Mouse (Mus musculus): Measurements from ENCODE around the gene Igsf3. TPM values are rescaled to one million over a fixed set of nuclear protein-coding genes. Genes with fewer than 3 reads are reported as not detected.

The Igsf3 gene
- total and polyA plus RNA-seq, 3 experiments: 0.54 to 1.0 (median 0.59) TPM

- no peak for TF ChIP-seq KAT2A (IDR thresholded peaks at IDR 0.05; ENCODE audit: insufficient replicate concordance, low read length)
- TF ChIP-seq RCOR1 (conservative IDR thresholded peaks at IDR 0.05; ENCODE audit: low read depth, low read length): no peak
- no peak for TF ChIP-seq MEF2A (IDR thresholded peaks at IDR 0.05; ENCODE audit: borderline replicate concordance, low read depth, low read length)
- TF ChIP-seq HCFC1 (IDR thresholded peaks at IDR 0.05; ENCODE audit: low read depth, low read length): no peak
Measured at GRCm38 (mm10) chr3:101462294-101462693, 85.4 kb downstream of the Igsf3 start (continued).

GRCm38 (mm10) chr3:101463491-101463890, 86.6 kb downstream of the Igsf3 start:
- no peak overlapping the region for H3K9ac ChIP-seq (ENCODE audit: insufficient read depth, low read depth)
- no peaks in the 10 kb centered on the region for H3K36me3 ChIP-seq (replicated peaks in 1 of 2; ENCODE audit: control insufficient read depth in 1 of 2, insufficient read depth in 1 of 2, low read length in 1 of 2)
- H3K27me3 ChIP-seq (replicated peaks): peaks cover 2% of the 10 kb centered on the region
- TF ChIP-seq UBTF (IDR thresholded peaks at IDR 0.05; ENCODE audit: low read depth, low read length) (no peak), CTCF (conservative IDR thresholded peaks at IDR 0.05 in 1 of 2, IDR thresholded peaks at IDR 0.05 in 1 of 2; ENCODE audit: low read depth in 2 of 2, low read length in 2 of 2) (no peak), POLR2A (IDR thresholded peaks at IDR 0.05; ENCODE audit: low read depth, low read length) (no peak), MAFK (IDR thresholded peaks at IDR 0.05; ENCODE audit: insufficient replicate concordance, low read length) (no peak), EP300 (IDR thresholded peaks at IDR 0.05; ENCODE audit: low read length) (no peak), E2F4 (IDR thresholded peaks at IDR 0.05; ENCODE audit: insufficient replicate concordance, low read depth, low read length) (no peak), RCOR1 (conservative IDR thresholded peaks at IDR 0.05; ENCODE audit: low read depth, low read length) (no peak), KAT2A (IDR thresholded peaks at IDR 0.05; ENCODE audit: insufficient replicate concordance, low read length) (no peak), IRF4 (IDR thresholded peaks at IDR 0.05; ENCODE audit: low read depth, low read length) (no peak), ZMIZ1 (IDR thresholded peaks at IDR 0.05; ENCODE audit: low read depth, low read length) (no peak), BHLHE40 (IDR thresholded peaks at IDR 0.05; ENCODE audit: low read depth, low read length) (no peak), USF1 (IDR thresholded peaks at IDR 0.05; ENCODE audit: low read depth, low read length) (no peak), ETS1 (conservative IDR thresholded peaks at IDR 0.05; ENCODE audit: low read depth, low read length) (no peak), PAX5 (IDR thresholded peaks at IDR 0.05; ENCODE audit: low read length) (no peak), CHD1 (IDR thresholded peaks at IDR 0.05; ENCODE audit: low read depth, low read length) (no peak), USF2 (conservative IDR thresholded peaks at IDR 0.05; ENCODE audit: low read depth, low read length) (no peak), JUN (IDR thresholded peaks at IDR 0.05; ENCODE audit: insufficient read depth, low read depth, low read length) (no peak), NELFE (IDR thresholded peaks at IDR 0.05; ENCODE audit: low read depth, low read length) (no peak)
- no peaks in the 10 kb centered on the region for H3K4me1 ChIP-seq (ENCODE audit: control insufficient read depth in 1 of 2, insufficient read depth in 2 of 2)
- no peak overlapping the region for H3K27ac ChIP-seq (ENCODE audit: insufficient read depth, low read depth)
- no peak overlapping the region for H3K4me2 ChIP-seq (ENCODE audit: insufficient read depth, low read depth, poor library complexity, severe bottlenecking)
- no peak for DNase-seq (ENCODE audit: extremely low read depth)
- H3K4me3 ChIP-seq (replicated peaks in 1 of 3; ENCODE audit: low read depth in 2 of 3, low read length in 2 of 3, poor library complexity in 1 of 3): no peak overlapping the region
- in situ Hi-C loops (cut with MboI; ENCODE audit: low pct_ligation_motif_present, low pct_unique_long_range_greater_than_20kb, low sequenced_read_pairs): loop anchor here (10.0 kb wide), 3 partner anchors 89 to 489 kb away; partner anchors contain the start of gene Igsf3
- dilution Hi-C loops (cut with MboI; ENCODE audit: extremely low pct_ligation_motif_present, extremely low pct_unique_long_range_greater_than_20kb, low sequenced_read_pairs): no loop called here
- H3K79me2 ChIP-seq (replicated peaks; ENCODE audit: control insufficient read depth, extremely low read depth, insufficient read depth, poor library complexity, severe bottlenecking): no peaks in the 10 kb centered on the region
- peaks cover 6% of the 10 kb centered on the region for H3K9me3 ChIP-seq (replicated peaks; ENCODE audit: low read length)
